Mouse (Mus musculus): Measurements from ENCODE around the gene Gm45213.

- TF ChIP-seq CTCF (IDR thresholded peaks at IDR 0.05; ENCODE audit: borderline replicate concordance, extremely low read depth, insufficient read depth, insufficient read length) (no peak), POLR2A (IDR thresholded peaks at IDR 0.05; ENCODE audit: borderline replicate concordance, extremely low read depth, insufficient read depth, insufficient read length, poor library complexity, severe bottlenecking) (no peak)
These were observed 49.3 kb downstream of the Gm45213 start for GRCm38 (mm10) chr7:66092656-66093055.

Measured in brain, embryonic 14.5 days (tissue).